Mouse (Mus musculus) CH12.LX (cell line): Measurements from ENCODE around the gene Nup153. TPM values are rescaled to one million over a fixed set of nuclear protein-coding genes. Genes with fewer than 3 reads are reported as not detected.

Experiments
- DNase-seq: peaks from one replicate; pipeline ENCODE4 v3.0.0-alpha.2; 2013; ENCODE audit errors: extremely low read depth
- H3K27ac ChIP-seq: 2 replicates; pipeline ENCODE4 v1.5.1; 2012; ENCODE audit warnings: low read depth, mild to moderate bottlenecking, control low read depth, moderate library complexity; ENCODE audit not compliant: insufficient read depth
- H3K27me3 ChIP-seq: replicated peaks from 2 replicates; pipeline ENCODE3; 2012; ENCODE audit warnings: inconsistent platforms
- H3K36me3 ChIP-seq, 2 experiments: replicated peaks in 1 of 2; 2 replicates each; pipeline versions ENCODE3 to v1.6.1; 2012; ENCODE audit warnings: inconsistent platforms in 1 of 2, low read length in 1 of 2, mild to moderate bottlenecking in 1 of 2, mixed read lengths in 1 of 2, moderate library complexity in 1 of 2; ENCODE audit not compliant: control insufficient read depth in 1 of 2, insufficient read depth in 1 of 2
- H3K4me1 ChIP-seq, 2 experiments: 2 replicates each; pipeline ENCODE4 v1.6.1; 2012; ENCODE audit warnings: inconsistent platforms in 1 of 2, moderate library complexity in 1 of 2; ENCODE audit not compliant: insufficient read depth in 2 of 2, control insufficient read depth in 1 of 2
- H3K4me2 ChIP-seq: 2 replicates; pipeline ENCODE4 v1.6.1; 2012; ENCODE audit warnings: low read depth, mild to moderate bottlenecking, control low read depth; ENCODE audit not compliant: poor library complexity, insufficient read depth, severe bottlenecking
- H3K4me3 ChIP-seq, 3 experiments: fragments of 150-350 bp in 1 of 3; sonication (generic) in 1 of 3; replicated peaks in 1 of 3; 2 replicates each; pipeline versions ENCODE3 to v1.5.1; 2011 to 2012; ENCODE audit warnings: low read depth in 2 of 3, low read length in 2 of 3, mild to moderate bottlenecking in 2 of 3, moderate library complexity in 2 of 3, control low read depth in 1 of 3, improper control_type of control experiment in 1 of 3, inconsistent platforms in 1 of 3, mixed read lengths in 1 of 3; ENCODE audit not compliant: poor library complexity in 1 of 3
- H3K79me2 ChIP-seq: replicated peaks from 2 replicates; pipeline ENCODE4 v1.6.1; 2012; ENCODE audit warnings: mild to moderate bottlenecking, moderate library complexity; ENCODE audit not compliant: control insufficient read depth, poor library complexity, insufficient read depth, severe bottlenecking; ENCODE audit errors: extremely low read depth
- H3K9ac ChIP-seq: 2 replicates; pipeline ENCODE4 v1.6.1; 2012; ENCODE audit warnings: low read depth, mild to moderate bottlenecking, control low read depth, moderate library complexity; ENCODE audit not compliant: insufficient read depth
- H3K9me3 ChIP-seq: replicated peaks from 2 replicates; pipeline ENCODE3; 2012; ENCODE audit warnings: low read length, inconsistent platforms, mixed read lengths
- CHD2 ChIP-seq: IDR thresholded peaks from 2 replicates; pipeline ENCODE4 v1.6.1; 2011; ENCODE audit warnings: low read length, improper control_type of control experiment
- ELF1 ChIP-seq: IDR thresholded peaks from 2 replicates; pipeline ENCODE4 v1.6.1; 2014; ENCODE audit warnings: low read depth, mild to moderate bottlenecking, inconsistent platforms, low read length, improper control_type of control experiment
- IRF4 ChIP-seq: IDR thresholded peaks from 2 replicates; pipeline ENCODE4 v1.6.1; 2014; ENCODE audit warnings: low read depth, mild to moderate bottlenecking, inconsistent platforms, low read length, improper control_type of control experiment
- JUND ChIP-seq: conservative IDR thresholded peaks from 2 replicates; pipeline ENCODE4 v1.6.1; 2011; ENCODE audit warnings: low read depth, low read length, improper control_type of control experiment
- KAT2A ChIP-seq: IDR thresholded peaks from 2 replicates; pipeline ENCODE4 v1.6.1; 2012; ENCODE audit warnings: low read length, improper control_type of control experiment, inconsistent platforms; ENCODE audit not compliant: insufficient replicate concordance
- MAX ChIP-seq: IDR thresholded peaks from 2 replicates; pipeline ENCODE4 v1.6.1; 2011; ENCODE audit warnings: low read length, improper control_type of control experiment
- MAZ ChIP-seq: IDR thresholded peaks from 2 replicates; pipeline ENCODE4 v1.6.1; 2012; ENCODE audit warnings: low read depth, mild to moderate bottlenecking, inconsistent platforms, low read length, improper control_type of control experiment, moderate library complexity
- MXI1 ChIP-seq: IDR thresholded peaks from 2 replicates; pipeline ENCODE4 v1.6.1; 2011; ENCODE audit warnings: mild to moderate bottlenecking, low read depth, low read length, improper control_type of control experiment
- MYC ChIP-seq: IDR thresholded peaks from 2 replicates; pipeline ENCODE4 v1.6.1; 2011; ENCODE audit warnings: low read depth, mild to moderate bottlenecking, improper control_type of control experiment, low read length
- NELFE ChIP-seq: IDR thresholded peaks from 2 replicates; pipeline ENCODE4 v1.6.1; 2011; ENCODE audit warnings: low read depth, low read length, improper control_type of control experiment
- NRF1 ChIP-seq: IDR thresholded peaks from 2 replicates; pipeline ENCODE4 v1.6.1; 2014; ENCODE audit warnings: low read depth, mild to moderate bottlenecking, inconsistent platforms, low read length, improper control_type of control experiment, moderate library complexity
- PAX5 ChIP-seq: IDR thresholded peaks from 2 replicates; pipeline ENCODE4 v1.6.1; 2012; ENCODE audit warnings: low read length, inconsistent platforms, mixed read lengths
- RCOR1 ChIP-seq: conservative IDR thresholded peaks from 2 replicates; pipeline ENCODE4 v1.6.1; 2012; ENCODE audit warnings: low read depth, mild to moderate bottlenecking, inconsistent platforms, low read length, improper control_type of control experiment
- SIN3A ChIP-seq: IDR thresholded peaks from 2 replicates; pipeline ENCODE4 v1.6.1; 2012; ENCODE audit warnings: low read length, improper control_type of control experiment, inconsistent platforms
- SMC3 ChIP-seq: IDR thresholded peaks from 2 replicates; pipeline ENCODE4 v1.6.1; 2011; ENCODE audit warnings: low read depth, low read length, improper control_type of control experiment
- TCF12 ChIP-seq: IDR thresholded peaks from 2 replicates; pipeline ENCODE4 v1.6.1; 2014; ENCODE audit warnings: low read depth, mild to moderate bottlenecking, inconsistent platforms, low read length, improper control_type of control experiment
- UBTF ChIP-seq: IDR thresholded peaks from 2 replicates; pipeline ENCODE4 v1.6.1; 2012; ENCODE audit warnings: low read depth, mild to moderate bottlenecking, inconsistent platforms, low read length, improper control_type of control experiment, moderate library complexity
- USF2 ChIP-seq: conservative IDR thresholded peaks from 2 replicates; pipeline ENCODE4 v1.6.1; 2011; ENCODE audit warnings: low read depth, low read length, improper control_type of control experiment
- ZC3H11A ChIP-seq: IDR thresholded peaks from 2 replicates; pipeline ENCODE4 v1.6.1; 2012; ENCODE audit warnings: low read depth, mild to moderate bottlenecking, inconsistent platforms, low read length, improper control_type of control experiment
- ZKSCAN1 ChIP-seq: IDR thresholded peaks from 2 replicates; pipeline ENCODE4 v1.6.1; 2012; ENCODE audit warnings: low read depth, inconsistent platforms, low read length, improper control_type of control experiment, borderline replicate concordance
- ZMIZ1 ChIP-seq: IDR thresholded peaks from 2 replicates; pipeline ENCODE4 v1.6.1; 2012; ENCODE audit warnings: low read depth, mild to moderate bottlenecking, inconsistent platforms, low read length, improper control_type of control experiment
- dilution Hi-C: fragments of 300-500 bp; cut with MboI; formaldehyde crosslinking; loops from 2 replicates; pipeline ENCODE4 v1.14.3; 2020; ENCODE audit warnings: low sequenced_read_pairs; ENCODE audit not compliant: extremely low pct_unique_long_range_greater_than_20kb, extremely low pct_ligation_motif_present
- in situ Hi-C: fragments of 300-500 bp; cut with MboI; formaldehyde crosslinking; loops from 3 replicates; pipeline ENCODE4 v1.14.3; 2019; ENCODE audit warnings: low sequenced_read_pairs, low pct_ligation_motif_present, low pct_unique_long_range_greater_than_20kb, mixed read lengths
- polyA plus RNA-seq: library from polyadenylated mRNA; unstranded; fragments of >175 nt; gene quantifications from 2 replicates; pipeline ENCODE4 v1.2.1, GENCODE M21; 2012; ENCODE audit warnings: low read depth; ENCODE audit not compliant: insufficient read length
- total RNA-seq, 2 experiments: library from RNA; depleted of rRNA; stranded (reverse); fragments of 300-350 nt in 1 of 2; fragments of >200 nt in 1 of 2; gene quantifications; 2 replicates each; pipeline ENCODE4 v1.2.3; 2012 to 2014

Gene Nup153
- total and polyA plus RNA-seq, 3 experiments = 60.6 to 118 (median 91.5) TPM

DNA sequence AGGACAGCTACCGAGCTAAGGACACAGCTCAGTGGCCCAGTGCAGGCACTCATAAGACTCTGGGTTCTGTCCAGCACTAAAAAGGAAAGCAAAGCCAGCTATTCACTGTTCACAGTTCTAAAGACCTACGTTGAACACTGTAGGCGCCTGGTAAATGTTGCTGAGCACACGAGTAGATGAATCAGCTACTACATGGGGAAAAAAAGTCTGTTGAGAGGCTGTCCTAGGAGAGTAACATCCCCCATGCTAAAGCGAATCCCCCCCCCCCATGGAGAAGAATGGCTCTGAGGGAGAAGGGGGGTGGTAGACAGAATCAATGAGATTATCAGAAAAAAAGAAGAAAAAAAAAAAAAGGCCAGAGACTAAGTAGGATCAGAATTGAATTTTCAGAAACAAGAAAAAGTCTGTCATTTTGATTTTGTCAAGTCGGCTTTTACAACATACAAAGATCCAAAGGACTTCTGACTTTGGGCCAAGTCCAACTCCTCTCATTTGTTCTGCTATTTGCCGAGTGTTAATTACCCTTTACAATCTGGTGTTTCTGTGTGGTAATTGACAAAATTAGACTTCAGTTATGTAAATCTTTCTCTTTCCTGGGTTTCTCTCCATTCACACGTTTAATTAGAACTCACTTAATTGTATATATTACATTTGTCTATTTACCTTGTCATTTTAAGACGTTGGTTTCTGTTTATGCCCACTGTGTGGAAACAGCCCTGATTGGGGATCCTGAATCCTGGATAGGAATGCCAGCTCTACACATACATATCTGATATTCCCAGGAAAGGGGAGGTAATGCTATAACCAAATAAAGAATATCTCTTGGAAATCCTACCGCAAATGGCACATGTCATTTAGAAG lies 86.9 kb downstream of the Nup153 start:
- Histone ChIP-seq H3K79me2 (no peaks in the 10 kb centered on the region), H3K27me3 (no peaks in the 10 kb centered on the region), H3K4me3 (no peak overlapping the region), H3K27ac (no peak overlapping the region), H3K9me3 (peaks cover 12% of the 10 kb centered on the region), H3K36me3 (no peaks in the 10 kb centered on the region), H3K9ac (no peak overlapping the region), H3K4me1 (peaks cover 4% of the 10 kb centered on the region in 2 experiments; a peak in 2 of 4 replicates), H3K4me2 (no peak overlapping the region)
- no peak for DNase-seq
- dilution Hi-C loops = no loop called here
- no peak for TF ChIP-seq TCF12
- no peak for TF ChIP-seq SMC3
- no peak for TF ChIP-seq IRF4
- TF ChIP-seq JUND = no peak
- no peak for TF ChIP-seq MXI1
- TF ChIP-seq CHD2 = no peak
- no peak for TF ChIP-seq MYC
- no peak for TF ChIP-seq NRF1
- no peak for TF ChIP-seq ZKSCAN1
- TF ChIP-seq NELFE = no peak
- TF ChIP-seq SIN3A = no peak
- no peak for TF ChIP-seq USF2
- no peak for TF ChIP-seq MAX
- TF ChIP-seq ZMIZ1 = no peak
- in situ Hi-C loops = no loop called here

DNA sequence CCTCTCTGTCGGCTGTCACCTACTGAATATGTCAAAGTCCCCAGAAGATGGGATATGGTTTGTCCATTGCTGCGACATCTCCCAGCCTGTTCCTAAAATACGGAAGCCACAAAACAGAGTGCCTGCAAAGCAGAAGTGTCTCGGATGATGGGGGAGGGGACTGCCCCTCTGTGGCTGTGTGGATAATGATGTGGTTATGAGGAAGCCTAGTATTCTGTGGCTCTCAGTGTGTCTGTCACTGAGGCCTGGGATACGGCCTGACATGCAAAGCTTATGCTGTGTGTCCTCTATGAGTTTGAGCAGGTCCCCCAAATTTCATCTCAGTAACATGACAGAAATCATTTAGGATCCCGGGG lies 93.6 kb downstream of the Nup153 start:
- Histone ChIP-seq H3K36me3 (no peaks in the 10 kb centered on the region), H3K4me2 (no peak overlapping the region; the same call in 1 of the 2 replicates), H3K79me2 (no peaks in the 10 kb centered on the region), H3K9ac (no peak overlapping the region), H3K9me3 (peaks cover 7% of the 10 kb centered on the region), H3K27ac (no peak overlapping the region), H3K4me1 (peaks cover 0 to 10% of the 10 kb centered on the region in 2 experiments; a peak in 1 of 4 replicates), H3K4me3 (no peak overlapping the region), H3K27me3 (no peaks in the 10 kb centered on the region)
- in situ Hi-C loops = no loop called here
- TF ChIP-seq MXI1 (no peak), KAT2A (no peak), PAX5 (no peak), NRF1 (no peak), ZC3H11A (no peak), MAZ (no peak), RCOR1 (no peak), ZKSCAN1 (no peak), UBTF (no peak), ELF1 (0 out of 2 replicates have a peak, but pooled peaks have one; percentile 19), CHD2 (peak; percentile 47; the same call in 1 of the 2 replicates)
- dilution Hi-C loops = no loop called here
- DNase-seq = peak; percentile 67
